Mouse (Mus musculus): Measurements from ENCODE around the gene Itpk1.

DNA sequence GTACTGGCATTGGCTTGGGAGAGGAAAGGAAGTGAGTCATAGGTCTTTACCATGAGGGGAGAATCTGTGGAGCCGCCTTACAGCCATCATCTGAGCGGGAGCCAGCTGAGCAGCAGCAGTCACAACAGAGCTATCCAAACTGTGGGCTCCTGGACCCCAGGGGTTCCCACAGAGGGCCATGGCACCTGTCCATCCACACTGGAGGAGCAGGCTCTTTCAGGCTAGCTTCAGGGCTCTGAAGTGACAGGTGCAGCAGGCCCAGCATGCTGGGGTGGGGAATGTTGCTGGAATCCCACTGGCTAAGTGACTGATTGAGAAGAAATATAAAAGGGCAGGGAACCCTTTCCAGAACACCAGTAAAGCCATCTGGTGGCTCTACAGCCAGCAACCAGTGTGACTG lies 137.8 kb downstream of the Itpk1 start:
- TF ChIP-seq CTCF (IDR thresholded peaks at IDR 0.05) (no peak), POLR2A (IDR thresholded peaks at IDR 0.05; ENCODE audit: insufficient read depth, low read depth, low read length) (no peak)
